Mouse (Mus musculus) heart, postnatal 0 days (tissue): ENCODE results near the gene Morn3.

Experiments
- CTCF ChIP-seq: IDR thresholded peaks from 2 replicates; pipeline ENCODE4 v1.5.1; 2016; ENCODE audit warnings: antibody characterized with exemption, control low read depth, low read depth
- EP300 ChIP-seq: IDR thresholded peaks from 2 replicates; pipeline ENCODE4 v1.6.1; 2016; ENCODE audit warnings: antibody characterized with exemption, low read depth

DNA sequence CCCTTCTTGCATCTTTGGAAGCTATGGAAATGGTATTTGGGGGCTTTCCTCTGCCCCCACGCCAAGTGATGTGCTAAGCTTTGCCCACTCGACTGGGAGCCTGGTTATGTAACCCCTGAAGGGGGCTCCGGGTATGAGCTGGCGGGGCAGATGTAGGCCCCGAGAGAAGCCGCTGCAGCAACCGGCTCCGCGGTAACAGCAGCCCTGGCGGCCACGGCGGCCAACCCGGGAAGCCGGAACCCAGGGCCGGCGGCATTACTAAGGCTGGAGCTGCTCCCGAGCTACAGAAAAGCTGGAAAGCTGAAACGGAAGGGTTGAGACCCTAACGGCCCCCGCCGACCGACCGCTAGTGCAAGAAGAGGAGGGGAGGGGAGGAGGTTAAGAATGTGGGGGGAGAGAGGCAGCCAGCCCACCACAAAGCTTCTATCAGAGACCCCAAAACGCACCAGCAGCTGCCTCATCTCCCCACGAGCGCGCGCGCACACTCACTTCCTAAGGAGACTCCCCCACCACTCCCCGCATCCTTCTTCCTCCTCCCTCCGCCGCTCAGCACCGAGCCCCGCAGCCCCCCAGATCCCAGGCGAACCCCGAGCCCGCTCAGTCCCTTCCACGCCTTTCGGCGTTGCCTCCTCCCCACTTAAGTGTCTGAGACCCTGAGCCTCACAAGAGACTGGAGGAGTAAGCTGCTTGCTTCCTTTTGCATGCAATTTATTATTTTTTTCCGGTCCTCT, 58.6 kb downstream of the Morn3 start:
- TF ChIP-seq CTCF (no peak), EP300 (no peak)
